Mouse (Mus musculus) ovary, adult 18-20 months (tissue): Measurements from ENCODE around the gene Exph5.

Experiments
- DNase-seq: peaks from one replicate; pipeline ENCODE4 v3.0.0; 2022; ENCODE audit warnings: low spot score, mixed read lengths

Gene Exph5

GRCm38 (mm10) chr9:53404753-53405722 lies 103.6 kb downstream of the Exph5 start:
- peak; percentile 63 for DNase-seq

DNA sequence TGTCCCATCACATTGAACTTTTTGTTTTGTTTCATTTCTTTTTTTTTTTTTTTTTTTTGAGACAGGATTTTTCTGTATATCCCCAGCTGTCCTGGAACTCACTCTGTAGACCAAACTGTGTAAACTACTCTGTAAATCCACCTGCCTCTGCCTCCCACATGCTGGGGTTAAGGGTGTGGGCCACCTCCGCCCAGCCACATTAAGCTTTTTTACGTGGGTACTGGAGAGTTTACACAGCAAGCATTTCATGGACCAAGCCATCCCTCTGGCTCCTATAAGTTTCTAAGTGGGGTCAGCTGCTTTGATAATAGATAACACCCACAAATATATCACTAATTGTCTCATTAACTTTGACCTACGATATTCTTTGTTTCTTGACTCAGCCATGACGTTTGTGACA lies 107.1 kb downstream of the Exph5 start:
- no peak for DNase-seq

DNA sequence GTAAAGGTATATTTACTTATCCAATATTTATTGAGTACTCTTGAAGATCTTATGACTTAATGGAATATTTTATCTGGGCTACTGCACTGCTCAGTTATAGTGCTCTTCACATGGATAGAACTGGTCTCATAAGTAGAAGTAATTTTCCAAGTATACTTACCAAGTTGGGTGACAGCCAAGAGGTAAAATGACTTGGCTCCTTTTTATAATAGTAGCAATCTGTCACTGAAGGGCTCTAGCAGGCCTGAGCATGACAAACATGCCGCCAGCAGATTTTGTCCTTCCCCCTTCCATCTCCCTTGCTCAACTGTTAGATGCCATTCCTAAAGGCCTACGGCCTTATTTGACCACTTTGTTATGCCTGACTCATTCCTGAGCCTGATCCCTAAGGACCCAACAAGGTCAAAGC lies 107.5 kb downstream of the Exph5 start:
- DNase-seq: no peak

DNA sequence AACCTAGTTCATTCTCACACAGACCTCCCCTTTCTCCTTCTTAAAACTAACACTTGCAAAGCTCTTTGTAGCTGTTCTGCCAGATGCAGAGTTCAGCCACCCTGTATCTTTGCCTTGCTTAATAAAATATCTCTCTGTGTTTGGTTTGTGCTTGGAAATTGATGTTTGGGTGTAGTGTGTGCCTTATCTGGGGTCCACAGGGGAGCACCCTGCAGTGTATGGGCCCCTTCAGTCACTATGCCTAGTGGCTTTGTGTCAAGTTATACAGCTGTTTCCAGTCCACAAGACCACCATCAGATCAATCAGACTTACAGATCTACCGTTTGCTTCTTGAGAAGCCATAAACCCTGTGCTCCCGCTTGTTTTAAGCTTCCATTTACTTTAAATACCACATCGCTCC lies 108.0 kb downstream of the Exph5 start:
- DNase-seq: no peak

GRCm38 (mm10) chr9:53422133-53422896 lies 120.8 kb downstream of the Exph5 start:
- no peak for DNase-seq

GRCm38 (mm10) chr9:53426726-53427125 lies 125.3 kb downstream of the Exph5 start:
- DNase-seq: no peak
